Mouse (Mus musculus): ENCODE data around the gene Aup1. TPM values are rescaled to one million over a fixed set of nuclear protein-coding genes. Genes with fewer than 3 reads are reported as not detected.

Gene Aup1
- polyA plus RNA-seq, 1 experiment, result 166 TPM

GRCm38 (mm10) chr6:83017190-83017589 is 37.1 kb upstream of the Aup1 start:
- Histone ChIP-seq H3K36me3 (ENCODE audit: control insufficient read depth, insufficient read depth) (no peaks in the 10 kb centered on the region), H3ac (ENCODE audit: control insufficient read depth, insufficient read length, low read depth) (peak overlapping the region; percentile 22), H3K4me3 (ENCODE audit: insufficient read depth, poor library complexity, severe bottlenecking) (no peak overlapping the region), H3K79me3 (ENCODE audit: low read depth) (no peaks in the 10 kb centered on the region), H3K27me3 (ENCODE audit: control insufficient read depth, insufficient read depth, insufficient read length) (no peaks in the 10 kb centered on the region), H3K79me2 (ENCODE audit: control insufficient read depth, insufficient read depth) (no peaks in the 10 kb centered on the region)
- TF ChIP-seq USF1 (IDR thresholded peaks at IDR 0.05; ENCODE audit: low read depth) (no peak), FOSL1 (IDR thresholded peaks at IDR 0.05; ENCODE audit: insufficient read depth, low read length, poor library complexity, severe bottlenecking) (no peak), MAX (IDR thresholded peaks at IDR 0.05) (peak; percentile 87)

- Histone ChIP-seq H3K79me3 (ENCODE audit: low read depth) (no peaks in the 10 kb centered on the region), H3ac (ENCODE audit: control insufficient read depth, insufficient read length, low read depth) (no peak overlapping the region), H3K4me3 (ENCODE audit: insufficient read depth, poor library complexity, severe bottlenecking) (no peak overlapping the region), H3K36me3 (ENCODE audit: control insufficient read depth, insufficient read depth) (no peaks in the 10 kb centered on the region), H3K79me2 (ENCODE audit: control insufficient read depth, insufficient read depth) (no peaks in the 10 kb centered on the region), H3K27me3 (ENCODE audit: control insufficient read depth, insufficient read depth, insufficient read length) (no peaks in the 10 kb centered on the region)
- no peak for TF ChIP-seq USF1 (IDR thresholded peaks at IDR 0.05; ENCODE audit: low read depth)
Measured at GRCm38 (mm10) chr6:83019044-83019443, 35.3 kb upstream of the Aup1 start.

GRCm38 (mm10) chr6:83020121-83020520 is 34.2 kb upstream of the Aup1 start:
- TF ChIP-seq CTCF (IDR thresholded peaks at IDR 0.05; ENCODE audit: control insufficient read depth, insufficient read depth, insufficient read length) (no peak), MYOG (IDR thresholded peaks at IDR 0.05; ENCODE audit: control insufficient read depth, extremely low read depth, insufficient read length) (no peak), FOSL1 (IDR thresholded peaks at IDR 0.05; ENCODE audit: insufficient read depth, low read length, poor library complexity, severe bottlenecking) (no peak), USF1 (IDR thresholded peaks at IDR 0.05; ENCODE audit: low read depth) (no peak), MAX (IDR thresholded peaks at IDR 0.05) (no peak), CEBPB (IDR thresholded peaks at IDR 0.05; ENCODE audit: low read depth) (no peak), MYOD1 (IDR thresholded peaks at IDR 0.05; ENCODE audit: control insufficient read depth, insufficient read length, low read depth) (no peak)

GRCm38 (mm10) chr6:83020836-83021593 is 33.3 kb upstream of the Aup1 start:
- Histone ChIP-seq H3K79me2 (ENCODE audit: control insufficient read depth, insufficient read depth) (no peaks in the 10 kb centered on the region), H3K4me3 (ENCODE audit: insufficient read depth, poor library complexity, severe bottlenecking) (no peak overlapping the region), H3K36me3 (ENCODE audit: control insufficient read depth, insufficient read depth) (no peaks in the 10 kb centered on the region), H3K27me3 (ENCODE audit: control insufficient read depth, insufficient read depth, insufficient read length) (no peaks in the 10 kb centered on the region), H3ac (ENCODE audit: control insufficient read depth, insufficient read length, low read depth) (no peak overlapping the region), H3K79me3 (ENCODE audit: low read depth) (no peaks in the 10 kb centered on the region)
- TF ChIP-seq FOSL1 (IDR thresholded peaks at IDR 0.05; ENCODE audit: insufficient read depth, low read length, poor library complexity, severe bottlenecking) (no peak), MYOD1 (IDR thresholded peaks at IDR 0.05; ENCODE audit: control insufficient read depth, insufficient read length, low read depth) (no peak), MAX (IDR thresholded peaks at IDR 0.05) (no peak), CEBPB (IDR thresholded peaks at IDR 0.05; ENCODE audit: low read depth) (no peak), CTCF (IDR thresholded peaks at IDR 0.05; ENCODE audit: control insufficient read depth, insufficient read depth, insufficient read length) (no peak), MYOG (IDR thresholded peaks at IDR 0.05; ENCODE audit: control insufficient read depth, extremely low read depth, insufficient read length) (no peak), USF1 (IDR thresholded peaks at IDR 0.05; ENCODE audit: low read depth) (no peak)

More at GRCm38 (mm10) chr6:83020121-83020520, 34.2 kb upstream of the Aup1 start:
- no peaks in the 10 kb centered on the region for H3K79me3 ChIP-seq (ENCODE audit: low read depth)
- H3K36me3 ChIP-seq (ENCODE audit: control insufficient read depth, insufficient read depth), result no peaks in the 10 kb centered on the region
- H3K4me3 ChIP-seq (ENCODE audit: insufficient read depth, poor library complexity, severe bottlenecking), result no peak overlapping the region
- H3K79me2 ChIP-seq (ENCODE audit: control insufficient read depth, insufficient read depth), result no peaks in the 10 kb centered on the region
- H3K27me3 ChIP-seq (ENCODE audit: control insufficient read depth, insufficient read depth, insufficient read length), result no peaks in the 10 kb centered on the region
- H3ac ChIP-seq (ENCODE audit: control insufficient read depth, insufficient read length, low read depth), result no peak overlapping the region

GRCm38 (mm10) chr6:83023008-83023407 is 31.3 kb upstream of the Aup1 start:
- H3K4me3 ChIP-seq (ENCODE audit: insufficient read depth, poor library complexity, severe bottlenecking), result no peak overlapping the region
- peak; percentile 77 for TF ChIP-seq MYOD1 (IDR thresholded peaks at IDR 0.05; ENCODE audit: control insufficient read depth, insufficient read length, low read depth)
- TF ChIP-seq FOSL1 (IDR thresholded peaks at IDR 0.05; ENCODE audit: insufficient read depth, low read length, poor library complexity, severe bottlenecking), result no peak
- no peaks in the 10 kb centered on the region for H3K36me3 ChIP-seq (ENCODE audit: control insufficient read depth, insufficient read depth)
- H3K27me3 ChIP-seq (ENCODE audit: control insufficient read depth, insufficient read depth, insufficient read length), result no peaks in the 10 kb centered on the region
- H3K79me3 ChIP-seq (ENCODE audit: low read depth), result peaks cover 1% of the 10 kb centered on the region
- H3K79me2 ChIP-seq (ENCODE audit: control insufficient read depth, insufficient read depth), result no peaks in the 10 kb centered on the region
- H3ac ChIP-seq (ENCODE audit: control insufficient read depth, insufficient read length, low read depth), result no peak overlapping the region

GRCm38 (mm10) chr6:83023786-83024185 is 30.5 kb upstream of the Aup1 start:
- TF ChIP-seq USF1 (IDR thresholded peaks at IDR 0.05; ENCODE audit: low read depth) (no peak), FOSL1 (IDR thresholded peaks at IDR 0.05; ENCODE audit: insufficient read depth, low read length, poor library complexity, severe bottlenecking) (peak; percentile 9), MAX (IDR thresholded peaks at IDR 0.05) (peak; percentile 16), CEBPB (IDR thresholded peaks at IDR 0.05; ENCODE audit: low read depth) (no peak), MYOG (IDR thresholded peaks at IDR 0.05; ENCODE audit: control insufficient read depth, extremely low read depth, insufficient read length) (no peak), CTCF (IDR thresholded peaks at IDR 0.05; ENCODE audit: control insufficient read depth, insufficient read depth, insufficient read length) (no peak), MYOD1 (IDR thresholded peaks at IDR 0.05; ENCODE audit: control insufficient read depth, insufficient read length, low read depth) (peak; percentile 7)
- Histone ChIP-seq H3K79me2 (ENCODE audit: control insufficient read depth, insufficient read depth) (no peaks in the 10 kb centered on the region), H3K79me3 (ENCODE audit: low read depth) (peaks cover 1% of the 10 kb centered on the region), H3K27me3 (ENCODE audit: control insufficient read depth, insufficient read depth, insufficient read length) (no peaks in the 10 kb centered on the region), H3K4me3 (ENCODE audit: insufficient read depth, poor library complexity, severe bottlenecking) (no peak overlapping the region), H3ac (ENCODE audit: control insufficient read depth, insufficient read length, low read depth) (no peak overlapping the region), H3K36me3 (ENCODE audit: control insufficient read depth, insufficient read depth) (no peaks in the 10 kb centered on the region)

Data from C2C12 (cell line).